Mouse (Mus musculus) cerebellum, postnatal 10 days (tissue): ENCODE results near the gene Prlr.

Source experiments
- DNase-seq, 2 experiments: peaks; one replicate each; pipeline ENCODE4 v3.0.0; 2021; ENCODE audit warnings: mixed read lengths in 2 of 2

The Prlr gene

GRCm38 (mm10) chr15:10177083-10177482 lies at the start of gene Prlr:
Prlr (plus strand) TSS chr15:10177238.
- DNase-seq, result peak in 1 of 2 experiments; percentile 2

- no peak for DNase-seq
Measured at GRCm38 (mm10) chr15:10133781-10134180, 43.3 kb upstream of the Prlr start.

GRCm38 (mm10) chr15:10134889-10135288 lies 42.1 kb upstream of the Prlr start:
- DNase-seq, result no peak

- DNase-seq, result no peak
Measured at GRCm38 (mm10) chr15:10144520-10144919, 32.5 kb upstream of the Prlr start.

- no peak for DNase-seq
Measured at GRCm38 (mm10) chr15:10148196-10148595, 28.8 kb upstream of the Prlr start.

- no peak for DNase-seq
Measured at GRCm38 (mm10) chr15:10160663-10161062, 16.4 kb upstream of the Prlr start.

GRCm38 (mm10) chr15:10175078-10175477 lies 2.0 kb upstream of the Prlr start:
- no peak for DNase-seq

GRCm38 (mm10) chr15:10175656-10176055 lies 1.4 kb upstream of the Prlr start:
- DNase-seq, result no peak

GRCm38 (mm10) chr15:10177519-10178130 lies 587 bp downstream of the Prlr start:
- peak; percentile 53 to 65 for DNase-seq

- peak; percentile 29 to 41 for DNase-seq
Measured at GRCm38 (mm10) chr15:10178131-10178566, 1.1 kb downstream of the Prlr start.

- peak; percentile 6 to 7 for DNase-seq
Measured at GRCm38 (mm10) chr15:10180694-10181093, 3.7 kb downstream of the Prlr start.

GRCm38 (mm10) chr15:10192101-10192630 lies 15.1 kb downstream of the Prlr start:
- no peak for DNase-seq

GRCm38 (mm10) chr15:10200991-10201390 lies 24.0 kb downstream of the Prlr start:
- no peak for DNase-seq

- no peak for DNase-seq
Measured at GRCm38 (mm10) chr15:10202504-10203302, 25.7 kb downstream of the Prlr start.

- no peak for DNase-seq
Measured at GRCm38 (mm10) chr15:10210261-10210770, 33.3 kb downstream of the Prlr start.

GRCm38 (mm10) chr15:10211992-10212391 lies 35.0 kb downstream of the Prlr start:
- no peak for DNase-seq

GRCm38 (mm10) chr15:10213213-10213612 lies 36.2 kb downstream of the Prlr start:
- no peak for DNase-seq

GRCm38 (mm10) chr15:10213710-10214109 lies 36.7 kb downstream of the Prlr start:
- no peak for DNase-seq

- DNase-seq, result no peak
Measured at GRCm38 (mm10) chr15:10215719-10216118, 38.7 kb downstream of the Prlr start.

GRCm38 (mm10) chr15:10216189-10216588 lies 39.2 kb downstream of the Prlr start:
- DNase-seq, result no peak

GRCm38 (mm10) chr15:10223614-10224155 lies 46.6 kb downstream of the Prlr start:
- no peak for DNase-seq

- DNase-seq, result peak; percentile 83 to 88
Measured at GRCm38 (mm10) chr15:10225701-10226100, 48.7 kb downstream of the Prlr start.

GRCm38 (mm10) chr15:10228636-10229035 lies 51.6 kb downstream of the Prlr start:
- DNase-seq, result no peak
